Mouse (Mus musculus): ENCODE results near the gene Gm20388. TPM values are rescaled to one million over a fixed set of nuclear protein-coding genes. Genes with fewer than 3 reads are reported as not detected.

The Gm20388 gene
- total RNA-seq, 1 experiment from 2014 or later: 3.6 TPM

DNA sequence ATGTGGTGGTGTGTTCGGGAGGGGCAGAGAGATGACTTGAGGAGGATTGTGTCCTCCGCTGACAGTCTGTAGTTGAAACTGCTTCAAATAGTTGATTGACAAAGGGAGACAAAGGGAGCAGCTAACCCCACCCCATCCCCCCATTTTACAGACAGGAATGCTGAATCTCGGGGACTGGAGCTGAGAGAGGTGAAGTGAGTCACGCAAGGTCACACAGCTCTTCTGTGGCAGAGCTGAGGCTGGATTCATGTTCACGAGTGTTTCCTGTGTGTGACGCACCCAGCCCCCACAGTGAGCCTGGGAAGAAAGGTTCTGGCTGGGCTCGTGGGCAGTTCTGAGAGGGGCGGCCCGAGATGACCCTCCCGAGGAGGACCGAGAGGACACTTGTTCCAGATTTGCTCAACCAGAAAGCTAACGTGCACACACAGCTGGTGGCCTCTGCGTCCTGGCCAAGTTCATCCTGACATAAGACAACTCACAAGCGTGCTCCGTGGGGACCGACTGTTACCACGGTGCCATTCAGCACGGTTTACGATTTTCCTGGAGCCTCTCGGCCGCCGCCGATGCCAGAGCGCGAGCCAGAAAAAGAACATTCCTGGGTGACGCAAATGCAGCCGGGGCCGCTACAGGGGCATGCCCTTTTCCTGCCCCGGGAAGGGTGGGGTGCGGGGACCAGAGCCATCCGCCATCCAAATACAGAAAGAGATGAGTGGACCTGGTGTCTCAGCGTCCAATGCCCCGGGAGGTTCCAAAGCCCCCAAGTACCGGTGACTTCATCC, 1061.2 kb downstream of the Gm20388 start:
- DNase-seq: peak; percentile 54

- DNase-seq: no peak
These were observed 1062.4 kb downstream of the Gm20388 start for GRCm38 (mm10) chr8:120973046-120973445.

DNA sequence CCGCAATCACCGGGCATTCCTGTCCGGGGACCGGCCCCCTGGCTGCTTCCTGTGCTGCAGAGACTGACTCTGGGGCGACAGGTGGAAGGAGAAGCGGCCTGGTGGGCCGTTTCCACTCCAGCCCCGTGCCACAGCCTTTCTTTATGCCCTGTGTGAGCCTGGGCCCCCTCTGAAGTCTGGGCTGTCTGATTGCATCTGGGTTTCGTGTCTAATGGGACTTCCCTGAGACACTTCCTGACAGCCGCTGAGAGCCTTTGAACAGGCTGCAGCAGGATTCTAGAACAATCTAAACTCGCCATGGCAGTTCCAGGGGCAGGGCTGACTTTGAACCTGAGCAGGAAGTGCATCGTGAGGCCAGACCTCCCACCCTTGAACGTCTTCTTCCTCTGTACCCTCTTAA, 1066.5 kb downstream of the Gm20388 start:
- no peak for DNase-seq

GRCm38 (mm10) chr8:120979210-120979609, 1068.6 kb downstream of the Gm20388 start:
- no peak for DNase-seq

DNA sequence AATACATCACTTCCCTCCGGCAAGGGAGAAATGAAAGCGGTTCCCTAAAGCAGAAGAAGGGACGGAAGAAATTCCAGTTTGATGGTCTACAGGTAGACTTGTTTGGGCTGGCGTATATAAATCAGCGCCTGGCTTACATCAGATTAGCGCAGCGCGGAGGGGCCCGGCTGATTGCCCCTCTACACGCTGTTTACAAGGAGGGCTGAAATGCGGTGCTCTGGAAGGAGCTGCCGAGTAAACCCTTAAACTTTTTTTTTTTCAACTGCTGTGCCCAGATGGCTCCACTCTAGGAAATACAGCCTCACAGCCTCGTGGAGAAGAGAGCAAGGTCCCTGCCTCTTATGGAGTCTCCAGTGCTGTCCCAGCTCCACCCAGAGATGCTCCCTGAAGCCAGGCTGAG, 1070.3 kb downstream of the Gm20388 start:
- no peak for DNase-seq

- peak; percentile 37 for DNase-seq
These were observed 1074.2 kb downstream of the Gm20388 start for GRCm38 (mm10) chr8:120984888-120985287.

DNA sequence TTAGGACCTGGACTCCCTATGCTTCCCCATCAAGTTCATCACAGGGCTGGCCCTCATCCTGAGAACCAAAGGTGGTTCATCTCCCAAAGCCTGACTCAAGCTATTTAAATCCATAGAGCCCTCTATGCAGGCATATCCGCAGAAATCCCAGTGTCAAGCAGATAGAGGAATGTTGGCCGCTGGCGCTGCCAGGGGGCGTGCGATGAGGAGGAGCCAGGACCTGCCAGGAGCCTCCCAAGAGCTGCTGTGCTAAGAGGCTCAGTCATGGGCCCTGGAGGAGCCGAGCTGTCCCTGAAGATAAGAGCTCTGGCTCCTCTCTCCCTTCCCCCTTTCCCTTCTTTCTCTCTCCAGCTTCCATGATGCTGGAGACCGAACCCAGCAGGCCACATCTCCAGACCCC, 1075.4 kb downstream of the Gm20388 start:
- DNase-seq: no peak

DNA sequence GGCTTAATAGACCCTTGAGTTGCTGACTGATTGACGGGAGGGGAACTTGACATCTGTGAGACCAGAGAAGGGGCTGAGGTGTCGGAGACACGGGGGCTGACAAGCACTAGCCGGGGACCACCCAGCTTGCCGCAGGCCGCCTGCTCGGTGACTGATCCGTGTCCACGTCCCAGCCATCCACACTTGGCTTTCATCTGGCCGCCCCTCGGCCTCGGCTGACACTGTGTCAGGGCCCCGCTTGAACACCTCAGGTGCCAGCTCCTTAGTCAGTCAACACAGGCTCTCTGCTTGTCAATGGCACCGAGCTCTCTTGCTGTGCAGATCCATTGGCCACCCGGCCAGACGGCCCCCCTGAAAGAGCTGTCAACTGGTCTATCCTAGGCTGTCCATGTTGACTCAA, 1083.1 kb downstream of the Gm20388 start:
- DNase-seq: no peak

GRCm38 (mm10) chr8:120995424-120995823, 1084.8 kb downstream of the Gm20388 start:
- DNase-seq: no peak

- DNase-seq: no peak
These were observed 1086.4 kb downstream of the Gm20388 start for GRCm38 (mm10) chr8:120996905-120997581.

- DNase-seq: no peak
These were observed 1087.3 kb downstream of the Gm20388 start for GRCm38 (mm10) chr8:120997926-120998325.

DNA sequence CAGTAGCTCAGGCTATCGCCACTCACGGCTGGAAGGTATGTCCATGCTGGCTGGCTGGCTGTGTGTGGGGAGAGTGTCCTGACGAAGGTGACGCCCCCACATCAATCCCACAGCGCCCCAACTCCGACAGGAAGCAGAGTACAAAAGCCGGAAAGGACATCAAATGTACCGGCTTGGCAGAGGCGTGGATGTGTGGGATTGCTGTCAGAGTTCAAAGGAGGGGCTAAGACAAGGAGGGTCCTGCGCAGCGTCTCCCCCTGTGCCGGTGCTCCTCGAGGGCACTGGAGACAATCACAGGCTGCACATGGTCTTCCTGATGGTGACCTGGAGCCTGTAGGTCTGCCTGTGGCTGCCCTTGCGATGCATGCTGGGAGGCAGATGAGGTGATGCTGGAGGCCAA, 1088.3 kb downstream of the Gm20388 start:
- no peak for DNase-seq

GRCm38 (mm10) chr8:121001951-121002350, 1091.3 kb downstream of the Gm20388 start:
- DNase-seq: no peak

GRCm38 (mm10) chr8:121002871-121003539, 1092.4 kb downstream of the Gm20388 start:
- no peak for DNase-seq

GRCm38 (mm10) chr8:121003639-121004038, 1093.0 kb downstream of the Gm20388 start:
- no peak for DNase-seq

DNA sequence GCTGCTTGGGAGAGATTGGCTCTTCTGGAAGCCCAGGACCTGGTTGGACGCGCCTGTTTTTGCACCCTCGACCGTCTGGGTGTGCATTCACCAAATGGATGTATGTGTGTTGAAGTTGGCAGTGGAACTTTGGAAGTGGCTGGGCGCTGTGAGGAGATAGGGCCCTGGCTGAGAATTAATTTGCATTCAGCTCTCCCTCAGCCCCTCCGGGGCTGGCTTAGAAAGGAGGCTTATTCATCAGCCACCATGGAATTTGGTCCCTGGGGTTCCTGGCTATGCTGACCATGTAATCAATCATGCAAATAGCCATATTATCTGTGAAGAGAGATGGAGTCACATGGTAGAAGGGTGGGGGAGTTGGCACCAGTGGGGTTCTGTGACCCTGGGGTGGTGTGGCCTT, 1102.7 kb downstream of the Gm20388 start:
- no peak for DNase-seq

DNA sequence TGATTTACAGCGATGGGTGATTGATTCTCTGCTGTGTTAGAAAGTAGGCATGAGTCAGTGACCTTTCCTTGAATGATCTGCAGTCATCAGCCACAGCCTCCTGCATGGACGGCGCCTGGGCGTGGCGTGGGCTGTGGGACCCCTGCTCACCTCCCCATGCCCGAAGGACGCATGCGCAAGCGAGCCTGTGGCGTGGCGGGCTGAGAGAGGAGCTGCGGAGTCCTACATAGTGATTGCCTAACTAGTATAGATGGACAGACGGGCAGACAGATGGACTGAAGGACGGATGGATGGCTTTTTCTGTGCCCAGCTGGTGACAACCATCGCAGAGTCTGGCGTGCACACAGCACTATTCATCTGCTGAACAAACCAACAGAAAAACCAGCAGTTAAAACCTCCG, 1106.0 kb downstream of the Gm20388 start:
- DNase-seq: peak; percentile 50

DNA sequence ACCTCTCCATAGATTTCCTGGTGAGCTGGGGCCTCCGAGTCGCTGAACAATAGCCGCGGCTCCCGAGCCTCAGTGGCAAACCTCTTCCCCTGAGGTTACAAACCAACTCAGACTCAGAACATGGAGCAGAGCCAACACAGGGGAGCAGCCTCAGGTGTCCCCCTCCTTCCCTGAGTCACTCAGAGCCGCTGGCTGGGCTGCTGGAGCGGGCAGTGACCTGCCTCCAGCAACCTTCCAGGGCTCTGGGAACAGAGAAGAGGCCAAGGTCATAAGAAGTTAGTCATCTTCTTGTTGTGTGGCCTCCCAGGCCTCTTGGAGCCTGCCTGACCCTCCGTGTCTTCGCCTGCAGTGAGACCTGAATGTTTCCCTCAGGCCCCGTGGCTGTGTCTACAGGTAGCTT, 1107.6 kb downstream of the Gm20388 start:
- DNase-seq: peak; percentile 27

GRCm38 (mm10) chr8:121021488-121021887, 1110.8 kb downstream of the Gm20388 start:
- no peak for DNase-seq

GRCm38 (mm10) chr8:121023003-121023402, 1112.4 kb downstream of the Gm20388 start:
- DNase-seq: no peak

GRCm38 (mm10) chr8:121023736-121024135, 1113.1 kb downstream of the Gm20388 start:
- DNase-seq: peak; percentile 26

DNA sequence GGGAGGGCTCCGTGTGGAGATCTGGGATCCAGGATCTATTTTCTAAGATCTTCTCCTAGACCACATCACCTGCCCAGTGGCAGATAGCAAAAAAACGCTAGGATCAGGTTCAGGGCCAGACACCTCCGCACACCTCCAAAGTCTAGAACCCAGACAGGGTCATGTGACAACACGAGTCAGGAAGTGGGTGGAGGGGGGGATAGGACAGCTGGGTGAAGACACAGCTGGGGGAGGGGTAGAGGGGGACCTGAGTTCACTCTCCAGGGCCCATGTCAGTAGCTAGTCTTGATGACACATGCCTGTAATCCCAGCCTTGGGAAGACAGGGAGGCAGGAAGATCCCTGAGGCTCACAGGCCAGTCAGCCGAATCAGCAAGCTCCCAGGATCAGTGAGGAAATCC, 1114.8 kb downstream of the Gm20388 start:
- DNase-seq: no peak

DNA sequence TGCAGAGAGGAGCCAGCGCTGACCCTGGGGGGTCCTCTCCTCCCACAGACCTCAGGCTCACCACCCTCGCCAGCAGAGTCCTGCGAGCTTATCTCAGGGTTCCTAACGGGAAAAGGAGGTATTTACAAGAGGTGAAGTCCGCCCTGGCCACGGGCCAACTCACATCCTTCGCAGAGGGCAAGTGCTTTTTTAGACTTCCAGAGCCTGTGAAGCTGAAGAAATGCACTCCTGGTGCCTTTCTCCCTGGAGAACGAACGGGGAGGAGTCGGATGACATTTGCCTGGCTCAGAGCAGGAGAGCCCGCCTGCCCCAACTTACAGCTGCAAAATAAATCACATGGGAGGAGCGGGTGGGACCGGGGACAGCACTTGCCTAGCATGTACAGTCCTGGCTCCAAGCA, 1117.1 kb downstream of the Gm20388 start:
- DNase-seq: peak; percentile 32
